Mouse (Mus musculus) erythroblast, embryonic 14.5 days (primary cell): ENCODE results near the gene Ust.

Experiments
- GATA1 ChIP-seq: IDR thresholded peaks from 2 replicates; pipeline ENCODE4 v1.6.1; 2012; ENCODE audit warnings: low read length, inconsistent platforms, mixed read lengths
- TAL1 ChIP-seq: IDR thresholded peaks from 3 replicates; pipeline ENCODE4 v1.6.1; 2012; ENCODE audit warnings: low read length, inconsistent platforms, mixed read lengths

DNA sequence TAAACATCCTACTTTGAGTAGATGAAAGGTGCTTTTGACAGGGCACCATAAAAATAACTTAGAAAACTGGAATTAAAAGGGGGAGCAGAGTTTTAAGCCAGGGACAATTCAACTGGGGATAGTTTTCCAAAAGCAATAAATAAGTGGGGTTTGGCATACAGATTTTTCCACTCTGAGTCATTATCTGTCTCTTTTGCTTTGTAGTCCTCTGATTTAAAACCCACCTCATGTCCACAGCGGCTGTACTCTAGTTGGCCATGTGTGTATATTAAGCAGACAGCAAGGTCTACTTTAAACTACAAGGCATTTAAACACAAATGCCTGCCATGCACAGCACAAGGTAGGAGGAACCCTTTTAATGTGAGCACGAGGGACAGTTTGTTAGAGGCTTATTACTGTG, 126.4 kb downstream of the Ust start:
- no peak for TF ChIP-seq GATA1
- TF ChIP-seq TAL1, result no peak
